Mouse (Mus musculus) kidney, adult 2 months (tissue): Measurements from ENCODE around the gene Tm9sf4.

Experiments used
- CTCF ChIP-seq: fragments of 200-500 bp; conservative IDR thresholded peaks from 2 replicates; pipeline ENCODE4 v1.5.1; 2011; ENCODE audit warnings: low read depth, mild to moderate bottlenecking, control low read depth, low read length, moderate library complexity, mixed read lengths; ENCODE audit not compliant: insufficient read depth, insufficient read length
- POLR2A ChIP-seq: fragments of 200-500 bp; IDR thresholded peaks from one replicate; pipeline ENCODE4 v1.6.1; 2011; ENCODE audit warnings: low read depth, low read length, control low read depth

GRCm38 (mm10) chr2:153227959-153228358, 66.9 kb downstream of the Tm9sf4 start:
- TF ChIP-seq CTCF (no peak), POLR2A (no peak)
